Mouse (Mus musculus): ENCODE results near the gene Usf2.
"Not testable (repeated sequence)": the region's sequence is repeated elsewhere in the genome, so short reads cannot be mapped to it uniquely, and the experiment has no call there.

GRCm38 (mm10) chr7:30949902-30950301, 6.7 kb downstream of the Usf2 start:
- not testable (repeated sequence) for TF ChIP-seq CTCF (IDR thresholded peaks at IDR 0.05; ENCODE audit: low read depth, low read length); TAL1 (conservative IDR thresholded peaks at IDR 0.05; ENCODE audit: low read depth, low read length); POLR2AphosphoS5 (IDR thresholded peaks at IDR 0.05; ENCODE audit: insufficient replicate concordance, low read depth, low read length); GATA1 (IDR thresholded peaks at IDR 0.05; ENCODE audit: borderline replicate concordance, low read length)

Measured in G1E (cell line).